ENCODE assay signal across 26 mouse cellular contexts in the genomic region with DNA sequence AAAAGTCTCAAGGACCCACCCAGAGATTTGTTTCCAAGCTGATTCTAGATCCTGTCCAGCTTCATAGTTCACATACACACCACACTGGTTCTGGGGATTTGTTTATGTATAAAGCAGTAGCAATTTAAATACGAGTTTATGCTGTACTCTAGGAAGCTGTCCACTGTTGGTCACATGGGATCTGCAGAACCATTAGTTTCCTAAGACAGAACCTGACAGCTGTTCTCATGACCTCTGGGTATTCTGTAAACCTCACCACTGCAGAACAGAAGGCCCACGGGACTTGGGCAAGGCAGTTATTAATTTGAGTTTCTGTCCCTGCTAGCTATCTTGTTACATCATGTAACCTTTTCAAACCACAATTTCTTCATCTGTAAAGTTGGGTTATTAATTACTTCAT.
A peak's percentile ranks its signal among the peaks of the same experiment; 100 is the strongest.
DNase-seq lines count a peak whose midpoint lies in the region; ATAC-seq and TF ChIP-seq lines count a peak whose summit lies in the region.
"Had no signal": no experiment of that assay in that cellular context is flagged by ENCODE, and none has a peak within 500 bp of the region (broad histone marks: within the 10 kb centered on the region; RNA-seq: fewer than 3 reads in every experiment).

No protein-coding gene starts in this region.

- no peaks in the 10 kb centered on the region for H3K79me3 ChIP-seq in C2C12 (ENCODE audit: low read depth)

- H3K27me3 ChIP-seq in C2C12 (ENCODE audit: control insufficient read depth, insufficient read depth, insufficient read length) = no peaks in the 10 kb centered on the region
- H3K27me3 ChIP-seq in embryonic facial prominence, embryonic 15.5 days = no peaks in the 10 kb centered on the region
- H3K27me3 ChIP-seq: forebrain, embryonic 12.5 days; forebrain, embryonic 15.5 days; heart, embryonic 12.5 days; heart, embryonic 15.5 days; hindbrain, embryonic 15.5 days; Patski had no signal

- DNase-seq in heart, adult 11 months = peak; percentile 88
- DNase-seq in heart, postnatal 10 days = no peak
- no peak for DNase-seq in urinary bladder, postnatal 10 days (ENCODE audit: low spot score)
- no peak for DNase-seq in gastrocnemius, adult 2 months
- no peak for DNase-seq in cerebellum, postnatal 14 days
- DNase-seq: adrenal gland, adult 2 months; adrenal gland, postnatal 14 days; cerebellum, adult 11 months; cerebellum, adult 2 months; cerebellum, adult 9-11 months; cerebellum, postnatal 36 days; embryo, embryonic 11 days; gastrocnemius, postnatal 14 days; heart, postnatal 14 days; heart, postnatal 4 days had no signal

- TF ChIP-seq CTCF in C2C12 (IDR thresholded peaks at IDR 0.05; ENCODE audit: control insufficient read depth, insufficient read depth, insufficient read length) = no peak
- no peak for TF ChIP-seq CTCF in gastrocnemius, adult 2 months (IDR thresholded peaks at IDR 0.05)

- no peak overlapping the region for H3K4me2 ChIP-seq in embryonic facial prominence, embryonic 15.5 days (replicated peaks)
- H3K4me2 ChIP-seq: forebrain, embryonic 12.5 days; forebrain, embryonic 15.5 days; heart, embryonic 12.5 days; heart, embryonic 15.5 days; hindbrain, embryonic 15.5 days had no signal

- H3K4me3 ChIP-seq in C2C12 (ENCODE audit: insufficient read depth, poor library complexity, severe bottlenecking) = no peak overlapping the region
- H3K4me3 ChIP-seq in embryonic facial prominence, embryonic 15.5 days (replicated peaks) = no peak overlapping the region
- no peak overlapping the region for H3K4me3 ChIP-seq in gastrocnemius, adult 2 months
- H3K4me3 ChIP-seq: erythroblast, embryonic 14.5 days; forebrain, embryonic 12.5 days; forebrain, embryonic 15.5 days; heart, embryonic 12.5 days; heart, embryonic 15.5 days; hindbrain, embryonic 15.5 days had no signal

- no peak overlapping the region for H3K27ac ChIP-seq in embryonic facial prominence, embryonic 15.5 days (replicated peaks)
- no peak overlapping the region for H3K27ac ChIP-seq in gastrocnemius, adult 2 months
- H3K27ac ChIP-seq: forebrain, embryonic 12.5 days; forebrain, embryonic 15.5 days; heart, embryonic 15.5 days; hindbrain, embryonic 15.5 days had no signal

- H3K9me3 ChIP-seq in embryonic facial prominence, embryonic 15.5 days (replicated peaks) = no peaks in the 10 kb centered on the region
- H3K9me3 ChIP-seq: forebrain, embryonic 12.5 days; forebrain, embryonic 15.5 days; heart, embryonic 15.5 days; hindbrain, embryonic 15.5 days had no signal

- 0 out of 2 replicates have a peak, but pooled peaks have one; percentile 63 for ATAC-seq in embryonic facial prominence, embryonic 15.5 days (ENCODE audit: insufficient number of reproducible peaks, low FRiP score, low TSS enrichment, low read depth)
- ATAC-seq: forebrain, embryonic 15.5 days; intestine, postnatal 0 days; Patski had no signal

- H3K4me1 ChIP-seq in embryonic facial prominence, embryonic 15.5 days = no peaks in the 10 kb centered on the region
- H3K4me1 ChIP-seq: forebrain, embryonic 12.5 days; forebrain, embryonic 15.5 days; heart, embryonic 12.5 days; heart, embryonic 15.5 days; hindbrain, embryonic 15.5 days had no signal

- no peak overlapping the region for H3ac ChIP-seq in C2C12 (ENCODE audit: control insufficient read depth, insufficient read length, low read depth)

- 56% methylated on average over 2 of the region's 2 CpGs for WGBS in embryonic facial prominence, embryonic 15.5 days

- H3K9ac ChIP-seq in embryonic facial prominence, embryonic 15.5 days = no peak overlapping the region
- H3K9ac ChIP-seq: forebrain, embryonic 12.5 days; forebrain, embryonic 15.5 days; heart, embryonic 12.5 days; heart, embryonic 15.5 days; hindbrain, embryonic 15.5 days had no signal

- intact Hi-C loops in heart, postnatal 10 days (cut with DNase I) = no loop called here
- intact Hi-C loops in gastrocnemius, adult 2 months (cut with DNase I) = no loop called here

- H3K79me2 ChIP-seq in C2C12 (ENCODE audit: control insufficient read depth, insufficient read depth) = no peaks in the 10 kb centered on the region

- no peaks in the 10 kb centered on the region for H3K36me3 ChIP-seq in C2C12 (ENCODE audit: control insufficient read depth, insufficient read depth)
- no peaks in the 10 kb centered on the region for H3K36me3 ChIP-seq in embryonic facial prominence, embryonic 15.5 days
- H3K36me3 ChIP-seq: forebrain, embryonic 12.5 days; forebrain, embryonic 15.5 days; G1E; heart, embryonic 12.5 days; heart, embryonic 15.5 days; hindbrain, embryonic 15.5 days had no signal

TF ChIP-seq in C2C12, 6 proteins besides CTCF, POLR2A, EP300 and RAD21:
- TF ChIP-seq FOSL1 (IDR thresholded peaks at IDR 0.05; ENCODE audit: insufficient read depth, low read length, poor library complexity, severe bottlenecking) (no peak), MYOG (IDR thresholded peaks at IDR 0.05; ENCODE audit: control insufficient read depth, extremely low read depth, insufficient read length) (no peak), USF1 (IDR thresholded peaks at IDR 0.05; ENCODE audit: low read depth) (peak; percentile 79), MYOD1 (IDR thresholded peaks at IDR 0.05; ENCODE audit: control insufficient read depth, insufficient read length, low read depth) (peak; percentile 86), MAX (IDR thresholded peaks at IDR 0.05) (no peak), CEBPB (IDR thresholded peaks at IDR 0.05; ENCODE audit: low read depth) (peak; percentile 3)
